Mouse (Mus musculus) midbrain, postnatal 0 days (tissue): ENCODE data around the gene Ptprm. TPM values are rescaled to one million over a fixed set of nuclear protein-coding genes. Genes with fewer than 3 reads are reported as not detected.
A peak's percentile ranks its signal among the peaks of the same experiment; 100 is the strongest.

Experiments
- ATAC-seq: fragments of 200-750 bp; cut with Nextera tagmentation; 2 replicates; pipeline ENCODE4 v1.8.0; 2017; ENCODE audit warnings: moderate number of reproducible peaks, mild to moderate bottlenecking, moderate TSS enrichment, moderate library complexity; ENCODE audit not compliant: low FRiP score
- DNase-seq: peaks from one replicate; pipeline ENCODE4 v3.0.0-alpha.2; 2015; ENCODE audit warnings: low spot score
- H3K27ac ChIP-seq: fragments of 300-500 bp; sonication (generic); 2 replicates; pipeline ENCODE4 v1.5.1; 2014; ENCODE audit warnings: low read depth, mild to moderate bottlenecking, low read length, mixed read lengths
- H3K27me3 ChIP-seq: fragments of 300-500 bp; sonication (generic); 2 replicates; pipeline ENCODE4 v1.6.1; 2014; ENCODE audit warnings: low read length, control low read depth, mixed read lengths; ENCODE audit not compliant: insufficient read depth
- H3K36me3 ChIP-seq: fragments of 300-500 bp; sonication (generic); 2 replicates; pipeline ENCODE4 v1.6.1; 2014; ENCODE audit warnings: low read length, control low read depth, mixed read lengths; ENCODE audit not compliant: insufficient read depth
- H3K4me1 ChIP-seq: fragments of 300-500 bp; sonication (generic); 2 replicates; pipeline ENCODE4 v1.6.1; 2014; ENCODE audit warnings: mild to moderate bottlenecking, control low read depth, antibody characterized with exemption, low read length, mixed read lengths; ENCODE audit not compliant: insufficient read depth
- H3K4me2 ChIP-seq: fragments of 300-500 bp; sonication (generic); 2 replicates; pipeline ENCODE4 v1.6.1; 2014; ENCODE audit warnings: low read depth, mild to moderate bottlenecking, low read length, mixed read lengths; ENCODE audit not compliant: poor library complexity, severe bottlenecking
- H3K4me3 ChIP-seq: fragments of 300-500 bp; sonication (generic); 2 replicates; pipeline ENCODE4 v1.5.1; 2014; ENCODE audit warnings: low read depth, mild to moderate bottlenecking, low read length, moderate library complexity
- H3K9ac ChIP-seq: fragments of 300-500 bp; sonication (generic); replicated peaks from 2 replicates; pipeline ENCODE4 v1.6.1; 2014; ENCODE audit warnings: mild to moderate bottlenecking, low read length, moderate library complexity, mixed read lengths; ENCODE audit not compliant: poor library complexity, severe bottlenecking
- H3K9me3 ChIP-seq: fragments of 300-500 bp; sonication (generic); 2 replicates; pipeline ENCODE4 v1.6.1; 2016; ENCODE audit warnings: low read length, control low read depth
- CTCF ChIP-seq: IDR thresholded peaks from 2 replicates; pipeline ENCODE4 v1.5.1; 2016; ENCODE audit warnings: antibody characterized with exemption, mild to moderate bottlenecking
- WGBS: fragments of 180-500 bp; shearing (Covaris S2); extraction: QIAGEN DNeasy Blood & Tissue Kit; methylation state at CpG from one replicate; pipeline ENCODE4 v1.1.7; 2014; 5-methylcytosine and 5-hydroxymethylcytosine counted together
- polyA plus RNA-seq: library from polyadenylated mRNA; unstranded; fragments of >200 nt; fragmentation: Nextera tagmentation; extraction: Ambion mirVana; gene quantifications from 2 replicates; pipeline ENCODE4 v1.2.1, GENCODE M21; 2015
- total RNA-seq: library from RNA; depleted of rRNA; stranded (reverse); fragments of >200 nt; gene quantifications from 2 replicates; pipeline ENCODE4 v1.2.3, GENCODE M21; 2014

The Ptprm gene
- total and polyA plus RNA-seq, 2 experiments from 2014 or later, result 18.3 to 43.5 TPM

DNA sequence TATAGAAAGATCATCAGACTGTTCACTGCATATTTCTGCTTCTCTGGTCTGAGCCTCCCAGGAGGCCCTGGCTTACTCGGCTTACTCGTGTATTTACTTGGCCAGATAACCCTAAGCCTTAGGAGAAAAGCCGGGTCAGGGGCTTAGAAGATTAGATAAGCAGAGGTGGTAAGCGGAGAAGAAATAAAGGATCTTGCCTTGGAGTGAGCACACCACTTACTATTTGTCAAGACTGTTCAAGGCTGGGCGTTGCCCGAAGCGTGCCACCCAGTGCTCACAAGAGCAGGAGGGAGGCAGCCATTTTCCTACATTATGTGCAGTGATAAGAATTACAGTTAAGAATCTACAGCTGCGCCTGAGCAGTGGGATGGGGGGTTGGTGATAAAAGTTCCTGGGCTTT lies 646.6 kb downstream of the Ptprm start:
- 52% methylated on average over 8 of the region's 8 CpGs for WGBS
- ATAC-seq (no peak), DNase-seq (no peak)
- no peak overlapping the region for H3K4me3 ChIP-seq
- no peaks in the 10 kb centered on the region for H3K4me1 ChIP-seq
- no peak overlapping the region for H3K9ac ChIP-seq
- H3K9me3 ChIP-seq, result no peaks in the 10 kb centered on the region
- no peak overlapping the region for H3K4me2 ChIP-seq
- no peaks in the 10 kb centered on the region for H3K36me3 ChIP-seq
- H3K27ac ChIP-seq, result no peak overlapping the region
- TF ChIP-seq CTCF, result no peak
- no peaks in the 10 kb centered on the region for H3K27me3 ChIP-seq

DNA sequence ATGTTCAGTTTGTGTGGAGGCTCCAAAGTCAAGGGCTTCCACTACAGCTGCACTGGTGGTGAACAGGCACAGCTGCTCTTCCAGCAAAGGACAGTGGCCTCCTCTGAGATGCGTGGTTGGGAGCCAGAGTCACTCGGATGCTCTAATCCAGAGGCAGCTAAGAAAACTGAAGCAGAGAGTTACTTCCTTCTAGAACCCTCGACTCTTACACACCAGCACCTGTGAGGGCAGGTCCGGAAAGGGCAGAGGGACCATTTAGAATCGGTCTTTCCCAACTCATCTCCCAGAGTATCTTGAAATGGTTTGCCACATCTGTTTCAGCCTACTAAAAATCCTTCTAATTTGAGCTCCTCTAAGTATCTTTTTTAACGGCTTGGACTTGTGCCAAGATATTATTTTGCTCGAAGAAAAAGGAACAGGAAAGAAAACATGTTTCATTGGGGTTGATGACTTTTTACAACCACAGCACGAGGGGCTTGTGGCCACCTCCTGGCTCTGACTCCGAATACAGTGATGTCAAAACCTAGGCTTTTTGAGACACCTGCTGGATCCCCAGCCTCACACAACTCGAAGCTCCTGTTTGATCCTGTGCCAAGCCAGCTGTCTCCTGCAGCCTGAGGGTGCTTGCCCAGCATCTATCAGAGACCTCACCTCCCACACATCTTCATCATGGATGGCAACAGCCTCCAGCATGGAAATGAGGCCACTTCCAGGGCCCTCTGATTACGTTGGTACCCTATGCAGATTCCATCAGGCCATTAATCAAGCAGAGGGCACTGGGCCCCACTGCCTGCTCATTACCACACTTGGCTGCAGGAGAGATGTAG lies 652.7 kb downstream of the Ptprm start:
- H3K27ac ChIP-seq, result no peak overlapping the region
- no peak overlapping the region for H3K4me3 ChIP-seq
- peaks cover 3% of the 10 kb centered on the region; the same call in 1 of the 2 replicates for H3K4me1 ChIP-seq
- ATAC-seq (0 out of 2 replicates have a peak, but pooled peaks have one; percentile 27), DNase-seq (peak; percentile 33)
- no peaks in the 10 kb centered on the region for H3K27me3 ChIP-seq
- no peak overlapping the region for H3K9ac ChIP-seq
- H3K36me3 ChIP-seq, result no peaks in the 10 kb centered on the region
- TF ChIP-seq CTCF, result no peak
- whole genome bisulfite sequencing, result 74% methylated on average over 11 of the region's 11 CpGs
- no peaks in the 10 kb centered on the region for H3K9me3 ChIP-seq
- H3K4me2 ChIP-seq, result no peak overlapping the region

DNA sequence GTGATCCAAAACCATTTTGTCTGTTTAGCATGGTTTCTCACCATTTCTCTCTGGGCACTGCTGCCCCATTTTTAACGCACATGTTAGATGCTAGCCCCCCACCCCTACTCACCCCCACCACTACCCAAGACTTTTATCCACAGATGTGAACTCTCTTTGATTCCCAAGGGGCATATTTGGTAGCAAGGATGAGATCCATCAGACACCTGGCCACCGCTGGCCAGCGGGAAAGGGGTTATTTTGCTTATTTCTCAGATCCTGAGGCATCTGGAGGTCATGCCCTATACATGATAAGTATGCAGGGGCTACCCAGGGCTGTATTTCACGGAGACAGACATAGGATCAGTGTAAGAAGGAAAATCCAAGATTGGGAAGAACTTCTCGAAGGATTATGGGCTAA lies 654.4 kb downstream of the Ptprm start:
- no peaks in the 10 kb centered on the region for H3K27me3 ChIP-seq
- no peaks in the 10 kb centered on the region for H3K36me3 ChIP-seq
- H3K4me2 ChIP-seq, result no peak overlapping the region
- DNase-seq (no peak), ATAC-seq (no peak)
- H3K4me1 ChIP-seq, result peaks cover 3% of the 10 kb centered on the region; the same call in 1 of the 2 replicates
- H3K27ac ChIP-seq, result no peak overlapping the region
- TF ChIP-seq CTCF, result no peak
- no peaks in the 10 kb centered on the region for H3K9me3 ChIP-seq
- no peak overlapping the region for H3K9ac ChIP-seq
- 81% methylated on average over 5 of the region's 5 CpGs for WGBS
- H3K4me3 ChIP-seq, result no peak overlapping the region

DNA sequence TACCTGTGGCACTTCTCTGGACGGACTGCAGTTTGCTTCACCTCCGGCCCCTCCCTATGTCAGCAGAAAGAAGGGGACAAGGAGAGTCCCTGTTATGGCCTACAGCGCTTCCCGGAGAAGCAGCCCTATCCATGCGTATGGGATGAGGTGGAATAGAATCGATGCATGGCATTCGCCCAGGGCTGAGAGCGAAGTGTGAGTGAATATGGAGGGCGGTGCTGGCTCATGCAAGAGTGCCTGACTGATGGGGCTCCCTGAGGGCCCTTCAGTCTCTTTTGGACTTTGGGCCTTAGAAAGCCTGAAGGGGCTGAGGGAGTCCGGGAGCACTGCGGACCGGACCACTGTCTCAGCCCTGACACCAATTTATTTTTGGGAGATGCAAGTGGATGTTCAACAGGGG lies 656.6 kb downstream of the Ptprm start:
- 90% methylated on average over 12 of the region's 12 CpGs for WGBS

DNA sequence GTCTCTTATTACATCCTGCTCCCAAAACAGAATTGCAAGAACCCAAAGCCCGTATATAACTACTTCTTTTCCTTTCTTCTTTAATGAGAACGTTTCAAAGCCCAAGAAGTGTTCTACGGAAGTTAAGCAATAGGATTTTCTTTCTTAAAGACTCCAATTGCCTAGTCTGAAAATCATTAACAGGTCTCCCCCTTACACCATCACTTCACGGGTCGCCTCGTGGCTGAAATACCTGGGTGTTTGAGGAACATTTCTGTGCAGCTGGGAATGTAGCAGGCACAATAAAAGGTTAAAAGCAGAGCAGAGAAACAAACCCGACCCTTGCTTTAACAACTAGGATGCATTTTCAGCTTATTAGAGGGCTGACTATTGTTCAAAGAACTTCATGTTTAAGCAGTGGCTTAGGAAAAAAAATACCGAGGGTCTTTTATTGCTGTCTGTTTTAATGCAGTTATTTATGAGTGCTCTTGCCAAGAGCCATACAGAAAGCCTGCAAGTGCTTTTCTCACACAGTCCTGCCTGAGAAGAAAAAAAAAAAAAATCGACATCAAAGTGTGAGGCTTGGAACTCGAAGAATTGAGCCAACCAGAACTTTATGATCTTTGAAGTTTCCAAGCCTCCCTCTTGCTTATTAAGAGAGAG lies 657.6 kb downstream of the Ptprm start:
- ATAC-seq (no peak), DNase-seq (no peak)
- WGBS, result 42% methylated on average over 10 of the region's 10 CpGs

More for the DNA sequence above, 656.6 kb downstream of the Ptprm start:
- Histone ChIP-seq H3K4me1 (peaks cover 10% of the 10 kb centered on the region; the same call in 1 of the 2 replicates), H3K27ac (no peak overlapping the region), H3K36me3 (no peaks in the 10 kb centered on the region), H3K4me2 (no peak overlapping the region), H3K4me3 (no peak overlapping the region), H3K9me3 (no peaks in the 10 kb centered on the region), H3K9ac (0 out of 2 replicates have a peak overlapping the region, but pooled peaks have one; percentile 13), H3K27me3 (no peaks in the 10 kb centered on the region)
- no peak for DNase-seq
- TF ChIP-seq CTCF, result no peak
- no peak for ATAC-seq

DNA sequence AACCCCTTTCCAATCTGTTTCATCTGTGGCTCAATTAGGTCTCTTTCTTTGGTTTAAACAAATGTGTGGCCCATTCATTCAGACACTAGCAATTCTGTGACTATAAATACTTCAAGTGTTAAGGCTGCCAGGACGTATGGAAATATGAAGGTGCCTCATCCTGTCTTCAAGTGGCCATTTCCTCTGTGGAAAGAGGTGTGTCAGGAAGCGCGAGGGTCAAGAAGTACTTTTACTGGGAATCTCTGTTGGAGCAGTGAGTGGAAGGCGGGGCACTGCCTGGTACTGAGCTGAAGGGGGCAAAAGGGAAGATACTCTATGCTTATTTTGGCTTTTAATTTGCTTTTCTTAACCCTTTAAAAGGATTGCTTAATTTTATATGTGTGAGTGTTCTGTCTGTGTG lies 659.9 kb downstream of the Ptprm start:
- WGBS, result 67% methylated on average over 4 of the region's 4 CpGs

More for the DNA sequence above, 657.6 kb downstream of the Ptprm start:
- H3K36me3 ChIP-seq, result no peaks in the 10 kb centered on the region
- H3K9me3 ChIP-seq, result no peaks in the 10 kb centered on the region
- no peaks in the 10 kb centered on the region for H3K27me3 ChIP-seq
- peaks cover 10% of the 10 kb centered on the region; the same call in 1 of the 2 replicates for H3K4me1 ChIP-seq
- no peak overlapping the region for H3K27ac ChIP-seq
- no peak overlapping the region for H3K9ac ChIP-seq
- H3K4me2 ChIP-seq, result no peak overlapping the region
- H3K4me3 ChIP-seq, result no peak overlapping the region
- TF ChIP-seq CTCF, result no peak

More for the DNA sequence above, 659.9 kb downstream of the Ptprm start:
- Histone ChIP-seq H3K4me3 (no peak overlapping the region), H3K27ac (no peak overlapping the region), H3K4me2 (no peak overlapping the region), H3K36me3 (no peaks in the 10 kb centered on the region), H3K9me3 (no peaks in the 10 kb centered on the region), H3K27me3 (no peaks in the 10 kb centered on the region), H3K4me1 (peaks cover 10% of the 10 kb centered on the region; the same call in 1 of the 2 replicates), H3K9ac (no peak overlapping the region)
- DNase-seq (no peak), ATAC-seq (no peak)
- no peak for TF ChIP-seq CTCF
